Mouse (Mus musculus): ENCODE results near the gene Stab1. TPM values are rescaled to one million over a fixed set of nuclear protein-coding genes. Genes with fewer than 3 reads are reported as not detected.

The Stab1 gene
- polyA plus RNA-seq, 1 experiment from 2014 or later, result 14.9 TPM

DNA sequence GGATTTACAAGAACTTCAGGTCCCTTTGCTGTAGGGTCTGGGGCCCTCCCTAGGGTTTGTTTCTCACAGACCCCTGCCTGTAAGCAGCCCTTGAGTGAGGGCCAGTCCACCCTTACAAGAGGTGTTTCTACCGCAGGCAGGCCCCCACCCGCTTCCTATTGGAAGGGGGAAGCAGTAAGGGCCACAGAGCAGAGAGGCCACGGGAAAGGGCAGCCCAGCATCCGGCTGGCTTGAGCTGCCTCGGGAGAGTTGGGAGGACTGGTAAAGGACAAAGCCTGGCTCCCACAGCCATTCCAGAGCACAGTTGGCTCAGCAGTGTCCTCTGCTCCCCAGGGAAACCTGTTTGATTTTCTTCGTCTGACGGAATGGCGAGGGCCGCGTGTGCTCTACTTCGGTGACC is 30.6 kb downstream of the Stab1 start:
- ATAC-seq (ENCODE audit: insufficient number of reproducible peaks, insufficient read depth, low FRiP score, low TSS enrichment, low read depth), result no peak
- Histone ChIP-seq H3K36me3 (peaks cover 93% of the 10 kb centered on the region), H3K27me3 (no peaks in the 10 kb centered on the region), H3K4me3 (replicated peaks) (no peak overlapping the region), H3K4me2 (no peak overlapping the region), H3K4me1 (replicated peaks) (peaks cover 6% of the 10 kb centered on the region), H3K9me3 (no peaks in the 10 kb centered on the region), H3K9ac (replicated peaks) (no peak overlapping the region), H3K27ac (no peak overlapping the region)
- WGBS, result 90% methylated on average over 11 of the region's 11 CpGs

DNA sequence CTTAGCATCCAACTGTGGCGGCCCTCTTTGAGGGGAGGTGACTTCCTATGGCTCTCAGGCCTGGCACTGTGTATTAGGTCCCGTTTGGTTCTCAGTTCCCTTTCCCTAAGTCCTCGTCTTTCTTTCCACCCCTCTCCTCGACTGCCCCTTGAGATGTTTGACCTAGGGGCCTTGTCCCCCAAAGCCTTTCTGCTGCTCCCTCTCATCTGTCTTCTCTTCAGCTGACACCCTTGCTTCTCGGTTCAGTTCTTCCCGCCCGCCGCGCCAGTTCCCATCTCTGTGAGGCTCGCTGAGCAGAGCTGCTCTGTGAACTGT is 31.2 kb downstream of the Stab1 start:
- H3K4me3 ChIP-seq (replicated peaks), result no peak overlapping the region
- ATAC-seq (ENCODE audit: insufficient number of reproducible peaks, insufficient read depth, low FRiP score, low TSS enrichment, low read depth), result no peak
- no peak overlapping the region for H3K9ac ChIP-seq (replicated peaks)
- peaks cover 12% of the 10 kb centered on the region for H3K4me1 ChIP-seq (replicated peaks)
- no peak overlapping the region for H3K4me2 ChIP-seq
- H3K27ac ChIP-seq, result no peak overlapping the region
- no peaks in the 10 kb centered on the region for H3K9me3 ChIP-seq
- WGBS, result 85% methylated on average over 10 of the region's 10 CpGs
- peaks cover 88% of the 10 kb centered on the region for H3K36me3 ChIP-seq
- H3K27me3 ChIP-seq, result no peaks in the 10 kb centered on the region

GRCm38 (mm10) chr14:31136411-31137280 is 31.8 kb downstream of the Stab1 start:
- H3K27me3 ChIP-seq, result no peaks in the 10 kb centered on the region
- 92% methylated on average over 26 of the region's 26 CpGs for WGBS
- H3K27ac ChIP-seq, result no peak overlapping the region
- H3K4me1 ChIP-seq (replicated peaks), result peaks cover 18% of the 10 kb centered on the region
- H3K4me2 ChIP-seq, result no peak overlapping the region
- no peak overlapping the region for H3K4me3 ChIP-seq (replicated peaks)
- H3K9ac ChIP-seq (replicated peaks), result no peak overlapping the region
- ATAC-seq (ENCODE audit: insufficient number of reproducible peaks, insufficient read depth, low FRiP score, low TSS enrichment, low read depth), result no peak
- peaks cover 82% of the 10 kb centered on the region for H3K36me3 ChIP-seq
- no peaks in the 10 kb centered on the region for H3K9me3 ChIP-seq

DNA sequence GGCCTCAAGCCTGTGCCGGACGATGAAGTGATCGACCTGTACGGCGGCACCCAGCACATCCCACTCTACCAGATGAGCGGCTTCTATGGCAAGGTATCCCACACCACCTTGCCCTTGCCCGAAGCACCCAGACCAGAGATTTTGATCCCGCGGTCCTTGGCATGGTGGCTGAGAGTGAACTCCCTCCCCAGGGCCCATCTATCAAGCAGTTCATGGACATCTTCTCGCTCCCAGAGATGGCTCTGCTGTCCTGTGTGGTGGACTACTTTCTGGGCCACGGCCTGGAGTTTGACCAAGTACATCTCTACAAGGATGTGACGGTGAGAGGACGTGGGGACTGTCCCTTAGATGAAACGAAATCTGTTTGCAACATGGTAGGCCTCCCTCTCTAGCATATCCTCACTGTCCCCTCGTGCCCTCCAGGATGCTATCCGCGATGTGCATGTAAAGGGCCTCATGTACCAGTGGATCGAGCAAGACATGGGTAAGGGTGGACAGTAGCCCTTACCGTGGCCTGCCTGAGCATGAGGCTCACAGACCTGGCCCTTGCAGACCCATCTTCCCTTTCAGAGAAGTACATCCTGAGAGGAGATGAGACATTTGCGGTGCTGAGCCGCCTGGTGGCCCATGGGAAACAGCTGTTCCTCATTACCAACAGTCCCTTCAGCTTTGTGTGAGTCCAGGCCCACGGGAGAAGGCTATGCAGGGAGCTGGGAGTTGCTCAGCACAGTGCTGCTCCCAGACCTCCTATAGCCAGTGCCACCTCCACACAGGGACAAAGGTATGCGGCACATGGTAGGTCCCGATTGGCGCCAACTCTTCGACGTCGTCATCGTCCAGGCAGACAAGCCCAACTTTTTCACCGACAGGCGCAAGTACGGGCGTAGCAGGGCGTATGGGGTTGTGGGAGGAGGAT is 32.7 kb downstream of the Stab1 start:
- H3K9me3 ChIP-seq, result no peaks in the 10 kb centered on the region
- peaks cover 73% of the 10 kb centered on the region for H3K36me3 ChIP-seq
- no peak overlapping the region for H3K4me3 ChIP-seq (replicated peaks)
- no peak for ATAC-seq (ENCODE audit: insufficient number of reproducible peaks, insufficient read depth, low FRiP score, low TSS enrichment, low read depth)
- no peak overlapping the region for H3K9ac ChIP-seq (replicated peaks)
- H3K4me1 ChIP-seq (replicated peaks), result peaks cover 18% of the 10 kb centered on the region
- no peak overlapping the region for H3K27ac ChIP-seq
- WGBS, result 90% methylated on average over 34 of the region's 34 CpGs
- H3K4me2 ChIP-seq, result no peak overlapping the region
- no peaks in the 10 kb centered on the region for H3K27me3 ChIP-seq

- peaks cover 59% of the 10 kb centered on the region for H3K36me3 ChIP-seq
- H3K27ac ChIP-seq, result no peak overlapping the region
- ATAC-seq (ENCODE audit: insufficient number of reproducible peaks, insufficient read depth, low FRiP score, low TSS enrichment, low read depth), result no peak
Measured at GRCm38 (mm10) chr14:31134015-31135000, 34.1 kb downstream of the Stab1 start.

DNA sequence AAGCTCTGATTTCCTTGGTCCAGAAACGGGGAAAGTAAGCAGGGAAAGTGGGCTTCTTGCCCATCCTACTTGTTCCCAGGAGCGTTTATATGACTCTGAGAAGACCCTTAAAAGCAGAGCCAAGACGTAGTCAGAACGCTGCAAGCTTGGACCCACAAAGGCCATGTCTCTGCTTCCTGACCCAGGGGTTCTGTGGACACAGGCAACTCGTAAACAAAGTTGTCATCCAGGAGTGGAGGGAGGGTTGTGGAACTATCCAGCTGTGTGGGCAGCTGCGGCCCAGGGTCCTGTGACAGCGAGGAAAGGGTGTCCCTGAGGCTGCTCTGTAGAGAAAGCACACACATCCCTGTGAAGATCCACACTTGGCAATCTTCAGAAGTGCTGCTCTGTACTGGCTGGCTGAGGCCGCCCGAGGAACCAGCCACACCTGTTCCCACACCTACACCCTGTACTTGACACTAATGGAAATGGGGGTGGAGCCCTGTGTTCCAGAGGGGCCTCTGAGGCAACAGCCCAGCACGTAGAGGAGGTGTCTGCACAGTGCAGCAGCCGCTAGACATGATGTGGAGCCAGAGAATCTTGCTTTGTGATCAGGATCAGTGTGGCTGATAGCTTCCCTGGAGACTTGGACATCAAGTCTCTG is 35.3 kb downstream of the Stab1 start:
- no peaks in the 10 kb centered on the region for H3K9me3 ChIP-seq
- ATAC-seq (ENCODE audit: insufficient number of reproducible peaks, insufficient read depth, low FRiP score, low TSS enrichment, low read depth), result no peak
- 0 out of 2 replicates have a peak overlapping the region, but pooled peaks have one; percentile 97 for H3K4me3 ChIP-seq (replicated peaks)
- H3K27me3 ChIP-seq, result no peaks in the 10 kb centered on the region
- H3K9ac ChIP-seq (replicated peaks), result peak overlapping the region; percentile 42; the same call in 1 of the 2 replicates
- peaks cover 26% of the 10 kb centered on the region for H3K4me1 ChIP-seq (replicated peaks)
- peaks cover 47% of the 10 kb centered on the region for H3K36me3 ChIP-seq
- peak overlapping the region; percentile 96 for H3K4me2 ChIP-seq
- WGBS, result 56% methylated on average over 11 of the region's 11 CpGs
- 0 out of 2 replicates have a peak overlapping the region, but pooled peaks have one; percentile 41 for H3K27ac ChIP-seq

More at GRCm38 (mm10) chr14:31134015-31135000, 34.1 kb downstream of the Stab1 start:
- H3K4me2 ChIP-seq, result no peak overlapping the region
- H3K9ac ChIP-seq (replicated peaks), result no peak overlapping the region
- no peak overlapping the region for H3K4me3 ChIP-seq (replicated peaks)
- H3K27me3 ChIP-seq, result no peaks in the 10 kb centered on the region
- whole genome bisulfite sequencing, result 94% methylated on average over 25 of the region's 25 CpGs
- peaks cover 26% of the 10 kb centered on the region for H3K4me1 ChIP-seq (replicated peaks)
- H3K9me3 ChIP-seq, result no peaks in the 10 kb centered on the region

DNA sequence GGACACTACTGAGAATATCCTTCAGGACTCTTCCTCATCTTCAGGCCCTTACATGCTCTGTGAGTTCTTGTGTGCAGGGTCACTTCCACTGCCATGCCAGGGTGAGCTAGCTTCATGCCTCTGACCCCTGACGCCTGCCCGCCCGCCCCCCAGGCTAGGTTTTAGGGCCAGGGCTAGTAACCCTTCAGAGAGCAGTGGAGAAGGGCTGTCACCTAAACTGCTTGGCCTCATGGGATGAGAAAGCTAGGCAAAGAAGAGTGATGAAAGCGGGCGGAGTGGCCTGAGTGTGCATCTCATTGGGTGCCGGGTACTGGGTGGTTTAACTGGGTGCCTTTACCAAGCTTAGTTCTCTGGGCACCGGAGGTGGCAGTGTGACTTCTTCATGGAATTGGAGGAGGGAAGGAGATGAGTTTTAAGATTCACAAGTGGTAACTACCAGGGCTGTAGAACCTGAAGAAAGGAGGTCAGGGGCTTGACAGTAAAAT is 35.9 kb downstream of the Stab1 start:
- H3K4me3 ChIP-seq (replicated peaks), result peak overlapping the region; percentile 97
- H3K4me1 ChIP-seq (replicated peaks), result peaks cover 27% of the 10 kb centered on the region
- no peak overlapping the region for H3K27ac ChIP-seq
- H3K9me3 ChIP-seq, result no peaks in the 10 kb centered on the region
- H3K4me2 ChIP-seq, result peak overlapping the region; percentile 96
- no peaks in the 10 kb centered on the region for H3K27me3 ChIP-seq
- peaks cover 41% of the 10 kb centered on the region for H3K36me3 ChIP-seq
- H3K9ac ChIP-seq (replicated peaks), result peak overlapping the region; percentile 98
- no peak for ATAC-seq (ENCODE audit: insufficient number of reproducible peaks, insufficient read depth, low FRiP score, low TSS enrichment, low read depth)
- WGBS, result 87% methylated on average over 7 of the region's 7 CpGs

DNA sequence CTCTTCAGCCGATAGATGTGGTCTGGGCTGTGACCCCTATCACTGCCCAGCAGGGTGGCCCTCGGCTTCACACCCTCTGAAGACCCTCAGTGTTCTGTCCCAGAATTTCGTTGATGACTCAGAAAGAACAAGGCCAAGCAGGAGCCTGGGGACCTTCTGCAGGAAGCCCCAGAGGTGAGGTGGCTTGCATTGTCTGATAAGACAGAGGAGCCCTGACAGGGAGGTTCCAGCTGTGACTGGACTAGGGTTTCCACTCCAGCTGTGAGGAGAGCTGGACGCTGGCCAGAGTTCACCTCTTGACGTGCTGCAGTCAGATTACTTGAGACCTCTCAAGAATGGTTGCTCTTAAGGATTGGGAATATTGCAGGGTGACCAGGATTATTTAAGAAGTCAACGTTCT is 36.4 kb downstream of the Stab1 start:
- H3K27me3 ChIP-seq, result no peaks in the 10 kb centered on the region
- H3K9me3 ChIP-seq, result no peaks in the 10 kb centered on the region
- no peak for ATAC-seq (ENCODE audit: insufficient number of reproducible peaks, insufficient read depth, low FRiP score, low TSS enrichment, low read depth)
- H3K4me3 ChIP-seq (replicated peaks), result peak overlapping the region; percentile 97
- WGBS, result 11% methylated on average over 6 of the region's 6 CpGs
- H3K36me3 ChIP-seq, result peaks cover 36% of the 10 kb centered on the region
- peak overlapping the region; percentile 98 for H3K9ac ChIP-seq (replicated peaks)
- peaks cover 32% of the 10 kb centered on the region for H3K4me1 ChIP-seq (replicated peaks)
- H3K27ac ChIP-seq, result no peak overlapping the region
- peak overlapping the region; percentile 96 for H3K4me2 ChIP-seq

DNA sequence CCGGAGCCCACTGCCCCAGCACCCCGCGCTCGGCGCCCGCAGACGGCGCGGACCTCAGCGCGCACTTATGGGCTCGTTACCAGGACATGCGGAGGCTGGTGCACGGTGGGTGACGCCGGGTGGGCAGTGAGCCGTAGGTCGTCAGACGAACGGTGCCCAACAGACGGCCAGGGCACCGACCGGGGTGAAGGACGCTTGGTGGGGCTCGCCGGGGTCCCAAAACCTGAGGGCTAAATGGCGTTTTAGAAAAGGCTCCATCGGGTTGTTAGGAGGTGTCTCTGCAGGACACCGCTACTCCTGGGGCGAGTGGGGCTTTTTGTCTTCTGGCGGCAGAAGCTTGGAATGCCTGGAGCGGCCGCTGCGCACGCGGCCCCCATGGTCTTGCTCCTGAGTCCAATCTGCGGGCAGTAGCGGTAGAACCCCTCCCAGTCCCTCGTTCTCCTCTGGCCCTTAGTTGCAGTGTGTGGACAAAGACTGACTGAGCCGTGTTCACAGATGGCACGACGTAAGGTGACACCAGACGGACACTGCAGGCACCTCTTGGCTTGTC is 37.1 kb downstream of the Stab1 start:
- peaks cover 36% of the 10 kb centered on the region for H3K4me1 ChIP-seq (replicated peaks)
- WGBS, result under 1% methylated on average over 37 of the region's 43 CpGs
- peak overlapping the region; percentile 92 for H3K27ac ChIP-seq
- H3K36me3 ChIP-seq, result peaks cover 29% of the 10 kb centered on the region
- H3K9ac ChIP-seq (replicated peaks), result peak overlapping the region; percentile 98
- no peaks in the 10 kb centered on the region for H3K9me3 ChIP-seq
- H3K4me3 ChIP-seq (replicated peaks), result peak overlapping the region; percentile 97
- H3K27me3 ChIP-seq, result no peaks in the 10 kb centered on the region
- ATAC-seq (ENCODE audit: insufficient number of reproducible peaks, insufficient read depth, low FRiP score, low TSS enrichment, low read depth), result peak; percentile 1; the same call in 1 of the 2 replicates
- peak overlapping the region; percentile 96 for H3K4me2 ChIP-seq

Data from limb, embryonic 12.5 days (tissue).